Mouse (Mus musculus): Measurements from ENCODE around the gene Eya2.

GRCm38 (mm10) chr2:165703033-165703805, 108.4 kb downstream of the Eya2 start:
- no peak for TF ChIP-seq POLR2A (IDR thresholded peaks at IDR 0.05; ENCODE audit: low read depth, low read length)
- no peak for TF ChIP-seq CTCF (IDR thresholded peaks at IDR 0.05; ENCODE audit: borderline replicate concordance, insufficient read depth, low read length)
